Mouse (Mus musculus) hindbrain, postnatal 0 days (tissue): Measurements from ENCODE around the gene Maml3. TPM values are rescaled to one million over a fixed set of nuclear protein-coding genes. Genes with fewer than 3 reads are reported as not detected.

ENCODE experiments used
- ATAC-seq: fragments of 200-750 bp; cut with Nextera tagmentation; 2 replicates; pipeline ENCODE4 v1.8.0; 2017; ENCODE audit warnings: mild to moderate bottlenecking, moderate TSS enrichment, moderate library complexity
- DNase-seq: peaks from one replicate; pipeline ENCODE4 v3.0.0-alpha.2; 2015; ENCODE audit warnings: low spot score
- H3K27ac ChIP-seq: fragments of 300-500 bp; sonication (generic); 2 replicates; pipeline ENCODE4 v1.5.1; 2014; ENCODE audit warnings: mild to moderate bottlenecking
- H3K27me3 ChIP-seq: fragments of 300-500 bp; sonication (generic); 2 replicates; pipeline ENCODE4 v1.6.1; 2014; ENCODE audit warnings: low read length, mixed read lengths; ENCODE audit not compliant: insufficient read depth
- H3K36me3 ChIP-seq: fragments of 300-500 bp; sonication (generic); 2 replicates; pipeline ENCODE4 v1.6.1; 2014; ENCODE audit warnings: low read length, mixed read lengths; ENCODE audit not compliant: insufficient read depth
- H3K4me1 ChIP-seq: fragments of 300-500 bp; sonication (generic); 2 replicates; pipeline ENCODE4 v1.6.1; 2014; ENCODE audit warnings: antibody characterized with exemption, low read length, mixed read lengths; ENCODE audit not compliant: insufficient read depth
- H3K4me2 ChIP-seq: fragments of 300-500 bp; sonication (generic); 2 replicates; pipeline ENCODE4 v1.6.1; 2014; ENCODE audit warnings: low read depth, mild to moderate bottlenecking, low read length, moderate library complexity, mixed read lengths
- H3K4me3 ChIP-seq: fragments of 300-500 bp; sonication (generic); 2 replicates; pipeline ENCODE4 v1.5.1; 2014; ENCODE audit warnings: low read length
- H3K9ac ChIP-seq: fragments of 300-500 bp; sonication (generic); replicated peaks from 2 replicates; pipeline ENCODE4 v1.6.1; 2014; ENCODE audit warnings: mild to moderate bottlenecking, low read length, moderate library complexity, mixed read lengths
- H3K9me3 ChIP-seq: fragments of 300-500 bp; sonication (generic); 2 replicates; pipeline ENCODE4 v1.6.1; 2016; ENCODE audit warnings: low read length, mixed read lengths
- CTCF ChIP-seq: IDR thresholded peaks from 2 replicates; pipeline ENCODE4 v1.5.1; 2016; ENCODE audit warnings: antibody characterized with exemption, control low read depth, low read depth
- WGBS: fragments of 180-500 bp; shearing (Covaris S2); extraction: QIAGEN DNeasy Blood & Tissue Kit; methylation state at CpG from one replicate; pipeline ENCODE4 v1.1.7; 2014; 5-methylcytosine and 5-hydroxymethylcytosine counted together
- polyA plus RNA-seq: library from polyadenylated mRNA; unstranded; fragments of >200 nt; fragmentation: Nextera tagmentation; extraction: Ambion mirVana; gene quantifications from 2 replicates; pipeline ENCODE4 v1.2.1, GENCODE M21; 2015
- total RNA-seq: library from RNA; depleted of rRNA; stranded (reverse); fragments of >200 nt; gene quantifications from 2 replicates; pipeline ENCODE4 v1.2.3, GENCODE M21; 2014

Maml3 gene
- total and polyA plus RNA-seq, 2 experiments from 2014 or later: 4.8 to 18.8 TPM

- WGBS: 56% methylated on average over 6 of the region's 6 CpGs
- ATAC-seq (no peak), DNase-seq (no peak)
- Histone ChIP-seq H3K4me2 (no peak overlapping the region), H3K9me3 (no peaks in the 10 kb centered on the region), H3K27me3 (no peaks in the 10 kb centered on the region), H3K9ac (no peak overlapping the region), H3K36me3 (no peaks in the 10 kb centered on the region), H3K27ac (no peak overlapping the region), H3K4me3 (no peak overlapping the region), H3K4me1 (no peaks in the 10 kb centered on the region)
- TF ChIP-seq CTCF: no peak
Observed at GRCm38 (mm10) chr3:51972576-51972975, 132.3 kb downstream of the Maml3 start.

GRCm38 (mm10) chr3:51970489-51970888 is 134.4 kb downstream of the Maml3 start:
- ATAC-seq: no peak
- H3K9me3 ChIP-seq: no peaks in the 10 kb centered on the region
- DNase-seq: no peak
- H3K4me3 ChIP-seq: no peak overlapping the region
- H3K27me3 ChIP-seq: no peaks in the 10 kb centered on the region
- no peak for TF ChIP-seq CTCF
- H3K4me2 ChIP-seq: no peak overlapping the region
- H3K4me1 ChIP-seq: no peaks in the 10 kb centered on the region
- H3K27ac ChIP-seq: no peak overlapping the region
- H3K36me3 ChIP-seq: no peaks in the 10 kb centered on the region
- no peak overlapping the region for H3K9ac ChIP-seq
- 92% methylated on average over 2 of the region's 2 CpGs for WGBS

DNA sequence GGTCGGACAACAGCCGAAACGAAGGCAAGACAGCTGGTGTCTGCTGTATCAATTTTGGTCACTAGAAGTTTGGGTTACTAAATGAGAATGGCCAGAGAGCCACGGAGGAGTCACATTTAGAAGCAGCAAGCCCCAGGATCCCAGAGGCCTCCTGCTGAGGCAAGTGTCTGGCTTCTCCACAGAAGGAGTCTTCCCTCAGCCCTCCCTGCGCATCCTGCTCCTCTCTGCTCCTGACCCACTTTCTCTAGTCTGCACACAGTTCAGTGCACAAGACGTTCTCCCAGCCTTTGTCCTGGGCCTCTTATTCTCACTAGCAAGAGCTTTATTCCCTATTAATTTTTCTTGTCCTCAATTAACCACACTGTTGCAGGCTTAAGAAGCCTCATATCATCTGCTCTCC is 135.4 kb downstream of the Maml3 start:
- Histone ChIP-seq H3K4me2 (no peak overlapping the region), H3K27ac (no peak overlapping the region), H3K4me1 (peaks cover 6% of the 10 kb centered on the region; the same call in 1 of the 2 replicates), H3K9ac (no peak overlapping the region), H3K4me3 (no peak overlapping the region), H3K36me3 (no peaks in the 10 kb centered on the region), H3K27me3 (no peaks in the 10 kb centered on the region), H3K9me3 (no peaks in the 10 kb centered on the region)
- WGBS: 64% methylated on average over 6 of the region's 6 CpGs
- no peak for DNase-seq
- TF ChIP-seq CTCF: no peak
- no peak for ATAC-seq

- Histone ChIP-seq H3K27ac (peak overlapping the region; percentile 71; the same call in 1 of the 2 replicates), H3K9ac (no peak overlapping the region), H3K4me1 (peaks cover 16% of the 10 kb centered on the region), H3K4me2 (no peak overlapping the region), H3K9me3 (no peaks in the 10 kb centered on the region), H3K4me3 (no peak overlapping the region), H3K36me3 (no peaks in the 10 kb centered on the region), H3K27me3 (no peaks in the 10 kb centered on the region)
- ATAC-seq: no peak
- 64% methylated on average over 7 of the region's 7 CpGs for WGBS
- no peak for DNase-seq
- TF ChIP-seq CTCF: no peak
Observed at GRCm38 (mm10) chr3:51965841-51966240, 139.0 kb downstream of the Maml3 start.

DNA sequence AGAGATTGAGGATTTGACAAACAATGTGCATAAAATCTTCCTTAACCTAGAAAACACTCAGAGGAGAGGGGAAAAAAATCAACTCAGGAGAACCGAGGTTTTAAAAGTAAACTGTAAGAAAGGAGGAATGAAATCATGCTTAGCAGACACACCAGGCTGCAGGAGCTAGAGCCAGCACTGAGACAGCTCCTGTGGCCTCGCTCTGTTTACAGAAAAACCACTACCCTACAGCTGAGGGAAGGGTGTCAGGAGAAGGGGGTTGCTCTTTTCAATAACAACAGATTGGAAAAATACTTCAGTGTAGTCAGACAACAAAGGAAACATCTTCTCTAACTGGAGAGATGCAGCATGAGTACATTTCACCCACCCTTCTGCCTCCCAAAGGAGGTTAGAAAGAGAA is 139.4 kb downstream of the Maml3 start:
- Histone ChIP-seq H3K4me1 (peaks cover 16% of the 10 kb centered on the region), H3K36me3 (no peaks in the 10 kb centered on the region), H3K9me3 (no peaks in the 10 kb centered on the region), H3K4me3 (no peak overlapping the region), H3K4me2 (no peak overlapping the region), H3K27me3 (no peaks in the 10 kb centered on the region), H3K9ac (no peak overlapping the region), H3K27ac (peak overlapping the region; percentile 71; the same call in 1 of the 2 replicates)
- 30% methylated on average over 2 of the region's 2 CpGs for WGBS
- no peak for ATAC-seq
- DNase-seq: no peak
- TF ChIP-seq CTCF: no peak

- WGBS: 33% methylated on average over 3 of the region's 3 CpGs
- no peak overlapping the region for H3K9ac ChIP-seq
Observed at GRCm38 (mm10) chr3:51965008-51965407, 139.9 kb downstream of the Maml3 start.

GRCm38 (mm10) chr3:51963891-51964593 is 140.8 kb downstream of the Maml3 start:
- WGBS: 20% methylated on average over 4 of the region's 4 CpGs
- peak; percentile 78 for ATAC-seq
- no peak overlapping the region for H3K4me3 ChIP-seq

More at GRCm38 (mm10) chr3:51965008-51965407, 139.9 kb downstream of the Maml3 start:
- DNase-seq (no peak), ATAC-seq (no peak)
- Histone ChIP-seq H3K4me3 (no peak overlapping the region), H3K4me1 (peaks cover 16% of the 10 kb centered on the region), H3K9me3 (no peaks in the 10 kb centered on the region), H3K27ac (peak overlapping the region; percentile 71), H3K36me3 (no peaks in the 10 kb centered on the region), H3K27me3 (no peaks in the 10 kb centered on the region), H3K4me2 (no peak overlapping the region)
- TF ChIP-seq CTCF: no peak

More at GRCm38 (mm10) chr3:51963891-51964593, 140.8 kb downstream of the Maml3 start:
- peak; percentile 56 for DNase-seq
- peaks cover 16% of the 10 kb centered on the region for H3K4me1 ChIP-seq
- H3K4me2 ChIP-seq: peak overlapping the region; percentile 36
- no peak for TF ChIP-seq CTCF
- H3K27ac ChIP-seq: peak overlapping the region; percentile 71
- H3K27me3 ChIP-seq: no peaks in the 10 kb centered on the region
- H3K36me3 ChIP-seq: no peaks in the 10 kb centered on the region
- H3K9ac ChIP-seq: peak overlapping the region; percentile 35
- H3K9me3 ChIP-seq: no peaks in the 10 kb centered on the region
